Mouse (Mus musculus) left cerebral cortex, adult 18-20 months (tissue): ENCODE measurements around the gene Uap1l1. TPM values are rescaled to one million over a fixed set of nuclear protein-coding genes. Genes with fewer than 3 reads are reported as not detected.
"Not testable (repeated sequence)": the region's sequence is repeated elsewhere in the genome, so short reads cannot be mapped to it uniquely, and the experiment has no call there.

Experiments used
- DNase-seq, 2 experiments: peaks; one replicate each; pipeline ENCODE4 v3.0.0; 2021 to 2022; ENCODE audit warnings: low spot score in 2 of 2, mixed read lengths in 1 of 2
- long read RNA-seq, 2 experiments: library from polyadenylated mRNA; stranded (forward); transcript quantifications; one replicate each; pipeline ENCODE4 v2.0.0; 2021
- total RNA-seq, 2 experiments: library from RNA; stranded (reverse); gene quantifications; 2 replicates each; pipeline ENCODE4 v1.2.3; 2021

Gene Uap1l1
- total RNA-seq: 10 to 100 TPM; 17.3 to 21.6 TPM
- long read RNA-seq, experiment 1, transcript Uap1l1-201 (9 exons, 3,349 nt): major isoform, 30 of 41 reads
- long read RNA-seq, experiment 1, partial matches to known transcripts: 0 of 41 reads
- long read RNA-seq, experiment 1, other reads (novel, unspliced or antisense): 11 of 41 reads
- long read RNA-seq, experiment 2, transcript Uap1l1-201 (9 exons, 3,349 nt): major isoform, 21 of 31 reads
- long read RNA-seq, experiment 2, partial matches to known transcripts: 0 of 31 reads
- long read RNA-seq, experiment 2, other reads (novel, unspliced or antisense): 10 of 31 reads

- peak; percentile 49 to 56 for DNase-seq
These were observed at the start of gene Uap1l1 for GRCm38 (mm10) chr2:25365091-25365761. Uap1l1 (minus strand) TSS chr2:25365682.

DNA sequence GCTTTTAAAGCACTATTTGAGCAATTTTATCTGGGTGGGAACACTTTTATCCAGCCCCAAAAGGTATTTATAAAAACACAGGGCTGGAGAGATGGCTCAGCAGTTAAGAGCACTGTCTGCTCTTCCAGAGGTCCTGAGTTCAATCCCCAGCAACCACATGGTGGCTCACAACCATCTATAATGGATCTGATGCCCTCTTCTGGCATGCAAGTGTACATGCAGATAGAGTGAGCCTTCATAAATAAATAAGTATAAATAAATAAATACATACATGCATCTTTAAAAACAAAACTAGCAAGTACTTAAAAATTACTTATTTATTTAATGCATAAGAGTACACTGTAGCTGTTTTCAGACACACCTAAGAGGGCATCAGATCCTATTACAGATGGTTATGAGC lies 48.0 kb upstream of the Uap1l1 start:
- not testable (repeated sequence) for DNase-seq

GRCm38 (mm10) chr2:25408908-25409307 lies 43.4 kb upstream of the Uap1l1 start:
- no peak for DNase-seq

DNA sequence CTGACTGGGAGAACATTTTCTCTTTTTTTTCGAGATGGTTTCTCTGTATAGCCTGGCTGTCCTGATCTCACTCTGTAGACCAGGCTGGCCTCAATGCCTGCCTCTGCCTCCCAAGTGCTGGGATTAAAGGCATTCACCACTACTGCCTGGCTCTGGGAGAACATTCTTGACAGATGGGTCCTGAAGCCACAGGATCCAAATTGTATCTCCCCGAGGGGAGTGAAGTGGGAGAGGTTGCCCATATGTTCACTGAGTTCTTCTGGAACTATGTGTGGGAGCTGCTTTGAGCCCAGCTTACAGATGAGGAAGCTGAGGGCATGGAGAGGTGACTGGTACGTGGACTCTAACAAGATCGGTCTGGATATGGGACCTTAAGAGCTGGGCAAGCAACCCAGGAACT lies 38.5 kb upstream of the Uap1l1 start:
- no peak for DNase-seq

GRCm38 (mm10) chr2:25402972-25403601 lies 37.6 kb upstream of the Uap1l1 start:
- DNase-seq: peak; percentile 91 to 94

- peak; percentile 47 to 60 for DNase-seq
These were observed 37.0 kb upstream of the Uap1l1 start for GRCm38 (mm10) chr2:25402377-25402971.

DNA sequence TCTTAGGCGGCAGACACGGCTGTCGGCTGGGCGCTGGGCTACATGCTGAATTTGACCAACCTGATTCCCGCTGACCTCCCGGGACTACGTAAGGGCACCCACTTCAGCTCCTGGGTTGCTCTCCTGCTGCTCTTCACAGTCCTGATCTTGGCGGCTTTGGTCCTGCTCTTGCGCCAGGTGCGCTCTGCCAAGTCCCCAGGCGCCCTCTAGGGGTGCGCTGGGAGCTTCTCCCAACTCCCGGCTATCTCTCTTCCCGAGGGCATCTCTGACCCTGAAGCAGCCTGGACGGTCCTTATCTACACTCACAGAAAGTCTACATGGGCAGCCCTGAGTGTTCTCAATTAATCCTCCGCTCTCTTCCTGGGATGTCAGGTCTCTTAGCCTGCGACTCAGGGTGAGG lies 35.3 kb upstream of the Uap1l1 start:
- DNase-seq: peak; percentile 64 to 67

- DNase-seq: no peak
These were observed 34.8 kb upstream of the Uap1l1 start for GRCm38 (mm10) chr2:25400291-25400690.

- DNase-seq: no peak
These were observed 33.6 kb upstream of the Uap1l1 start, which contains the start of gene Npdc1 for GRCm38 (mm10) chr2:25399051-25399450. Npdc1 (plus strand) TSS chr2:25399351.

DNA sequence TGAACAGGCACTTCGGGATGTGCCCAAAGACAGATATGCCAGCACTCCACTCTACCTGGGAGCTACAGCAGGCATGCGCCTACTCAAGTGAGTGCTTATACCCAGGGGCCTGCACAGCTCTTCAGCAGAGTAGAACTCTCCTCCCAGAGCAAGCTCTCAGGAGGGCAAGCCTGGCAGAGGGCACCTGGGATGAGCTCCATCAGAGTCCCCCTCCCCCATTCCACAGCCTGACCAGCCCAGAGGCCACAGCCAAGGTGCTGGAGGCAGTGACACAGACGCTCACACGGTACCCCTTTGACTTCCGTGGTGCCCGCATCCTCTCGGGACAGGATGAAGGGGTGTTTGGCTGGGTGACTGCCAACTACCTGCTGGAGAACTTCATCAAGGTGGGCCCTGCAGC lies 32.6 kb upstream of the Uap1l1 start:
- no peak for DNase-seq

DNA sequence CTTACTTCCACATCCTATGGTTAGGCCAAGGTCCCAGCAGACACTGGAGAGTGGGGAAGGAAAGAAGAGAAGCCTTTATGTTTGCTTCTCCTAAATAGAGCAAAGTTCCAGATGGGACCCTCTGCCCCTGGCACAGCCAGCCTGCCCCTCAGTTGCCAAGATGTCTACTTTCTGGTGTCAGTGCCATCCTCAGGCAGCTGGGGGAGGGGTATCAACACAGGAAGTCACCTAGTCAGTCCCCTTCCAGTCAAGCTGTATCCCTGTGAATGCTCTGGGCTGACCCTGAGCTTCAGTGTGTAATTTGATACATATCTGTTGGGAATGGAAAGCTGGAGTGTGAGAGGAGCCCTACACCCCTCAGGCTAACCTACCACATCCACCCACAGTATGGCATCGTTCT lies 31.5 kb upstream of the Uap1l1 start:
- no peak for DNase-seq

- DNase-seq: no peak
These were observed 31.1 kb upstream of the Uap1l1 start for GRCm38 (mm10) chr2:25396597-25396983.

GRCm38 (mm10) chr2:25395721-25396596 lies 30.5 kb upstream of the Uap1l1 start, which contains the start of gene Entpd2:
Entpd2 (plus strand) TSS chr2:25395874.
- DNase-seq: no peak

GRCm38 (mm10) chr2:25394281-25395221 lies 29.1 kb upstream of the Uap1l1 start:
- no peak for DNase-seq

DNA sequence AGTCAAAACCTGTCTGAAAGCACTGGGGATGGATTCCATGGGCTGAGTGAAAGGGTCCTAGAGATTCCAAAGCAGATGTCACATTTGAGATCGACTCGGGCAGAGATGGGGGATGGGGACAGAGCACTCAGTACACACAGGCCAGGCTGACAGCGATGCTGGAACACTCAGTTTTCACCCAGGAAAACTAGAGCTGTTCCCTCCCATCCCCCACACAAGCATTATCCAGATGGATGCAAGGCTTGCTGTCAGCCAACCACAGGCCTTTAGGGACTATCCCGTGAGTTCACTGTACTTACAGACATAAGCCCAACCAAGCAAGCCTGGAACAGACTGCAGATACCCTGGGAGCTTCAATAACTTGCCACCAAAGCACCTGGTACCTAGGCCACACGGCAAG lies 25.8 kb upstream of the Uap1l1 start:
- no peak for DNase-seq

GRCm38 (mm10) chr2:25384492-25384891 lies 19.0 kb upstream of the Uap1l1 start:
- no peak for DNase-seq

GRCm38 (mm10) chr2:25376589-25376988 lies 11.1 kb upstream of the Uap1l1 start:
- peak in 1 of 2 experiments; percentile 58 for DNase-seq

GRCm38 (mm10) chr2:25373431-25373830 lies 7.9 kb upstream of the Uap1l1 start:
- DNase-seq: no peak

DNA sequence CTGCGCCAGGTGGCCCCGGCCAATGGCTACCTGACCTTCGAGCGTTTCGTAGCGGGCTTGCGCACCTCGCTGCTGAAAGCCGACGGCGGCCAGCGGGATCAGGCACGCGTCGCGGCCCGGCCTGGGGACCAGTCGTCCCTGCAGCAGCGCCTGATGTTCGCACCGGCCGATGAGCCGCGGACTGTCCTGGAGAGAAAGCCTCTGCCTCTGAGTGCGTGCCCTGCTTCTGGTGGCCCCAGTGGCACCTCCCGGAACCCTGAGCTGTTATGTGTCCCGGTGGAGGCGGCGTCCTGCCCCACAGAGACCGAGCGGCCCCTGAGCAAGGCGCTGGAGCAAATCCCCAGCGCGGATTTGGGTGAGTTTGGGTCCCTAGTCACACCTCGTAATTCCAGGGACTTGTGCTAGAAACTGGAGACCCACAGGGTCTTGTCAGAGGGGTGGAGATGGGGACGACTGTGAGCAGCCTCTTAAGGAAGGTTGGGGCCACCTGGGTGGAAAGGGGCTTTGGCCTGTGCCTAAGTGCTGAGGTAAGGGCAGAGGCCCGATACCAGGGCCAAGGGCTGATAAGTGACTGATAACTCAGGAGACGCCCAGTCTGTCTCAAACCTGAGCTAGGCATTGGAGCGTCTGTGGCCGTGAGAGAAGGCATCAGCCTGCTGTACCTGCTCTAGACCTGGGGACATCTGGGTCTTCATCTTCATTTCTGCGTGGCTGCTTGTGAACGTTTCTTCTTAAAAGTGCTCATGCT lies 7.3 kb upstream of the Uap1l1 start:
- DNase-seq: no peak
